Mouse (Mus musculus) ovary, adult 2 months (tissue): ENCODE results near the gene Olfr292. TPM values are rescaled to one million over a fixed set of nuclear protein-coding genes. Genes with fewer than 3 reads are reported as not detected.

Experiments
- polyA plus RNA-seq: library from polyadenylated mRNA; depleted of rRNA; stranded (reverse); fragments of >200 nt; gene quantifications from 2 replicates; pipeline ENCODE4 v1.2.3, GENCODE M21; 2012; rRNA removed

Gene Olfr292
- not detected in 2 replicates for polyA plus RNA-seq

DNA sequence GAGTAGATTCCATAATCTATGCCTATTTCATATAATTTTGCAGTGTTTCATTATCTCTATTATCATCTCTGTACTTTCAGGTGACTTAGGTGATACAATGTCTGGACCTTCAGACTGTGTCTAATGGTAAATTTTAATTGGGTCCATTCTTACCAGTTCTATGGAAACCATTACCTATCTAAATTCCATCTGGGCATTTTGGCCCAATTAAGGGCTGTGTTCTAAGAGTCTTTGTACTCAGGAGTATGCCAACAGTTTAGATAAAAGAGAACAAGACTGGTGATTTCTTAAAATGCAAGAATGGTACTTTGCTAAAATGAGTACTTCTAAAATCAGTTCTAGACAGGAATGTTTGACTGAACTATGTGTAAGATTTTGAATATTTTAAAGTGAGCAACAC lies at the start of gene Olfr292:
TSS of gene Olfr292 (plus strand) at position 301 of the 400 bp plus-strand sequence.

DNA sequence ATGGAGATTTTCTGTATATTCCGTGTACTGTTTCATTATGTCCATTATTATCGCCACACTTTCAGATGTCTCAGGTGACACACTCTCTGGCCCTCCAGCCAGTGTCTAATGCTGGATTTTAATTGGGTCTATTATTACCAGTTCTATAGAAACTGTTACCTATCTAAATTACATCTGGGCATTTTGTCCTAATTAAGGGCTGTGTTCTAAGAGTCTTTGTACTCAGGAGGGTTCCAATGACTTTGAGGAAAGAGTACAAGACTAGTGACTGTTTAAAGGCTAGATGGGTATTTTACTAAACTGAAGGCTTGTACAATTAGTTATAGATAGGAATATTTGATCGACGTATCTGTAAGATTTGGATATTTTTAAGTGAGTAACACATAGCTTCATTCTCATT lies 39.4 kb upstream of the Olfr292 start, which contains the start of gene Olfr293:
TSS of gene Olfr293 (plus strand) at position 301 of the 400 bp plus-strand sequence.

Other genes starting within 250 kb of the Olfr292 start
- not detected in 2 replicates for gene Olfr299, start 228.4 kb upstream of the Olfr292 start, polyA plus RNA-seq
- not detected in 2 replicates for gene Olfr298, start 195.8 kb upstream of the Olfr292 start, polyA plus RNA-seq
- gene Olfr297, start 168.4 kb upstream of the Olfr292 start, polyA plus RNA-seq, result not detected in 2 replicates
- not detected in 2 replicates for gene Olfr295, start 104.5 kb upstream of the Olfr292 start, polyA plus RNA-seq
- not detected in 2 replicates for gene Olfr294, start 71.7 kb upstream of the Olfr292 start, polyA plus RNA-seq
- not detected in 2 replicates for gene Olfr293, start 39.3 kb upstream of the Olfr292 start, polyA plus RNA-seq
- 0.09 and 0.44 TPM in 2 replicates for gene Folh1, start 87.6 kb downstream of the Olfr292 start, polyA plus RNA-seq
- not detected in 2 replicates for gene Vmn2r77, start 106.7 kb downstream of the Olfr292 start, polyA plus RNA-seq
- not detected in 2 replicates for gene Vmn2r78, start 226.8 kb downstream of the Olfr292 start, polyA plus RNA-seq